Mouse (Mus musculus) heart, adult 9 months (tissue): ENCODE results near the gene Arntl2.
"Not testable (repeated sequence)": the region's sequence is repeated elsewhere in the genome, so short reads cannot be mapped to it uniquely, and the experiment has no call there.

Source experiments
- DNase-seq, 2 experiments: peaks; one replicate each; pipeline ENCODE4 v3.0.0; 2022; ENCODE audit warnings: low spot score in 2 of 2

Gene Arntl2

GRCm38 (mm10) chr6:146847402-146847801 lies 51.5 kb downstream of the Arntl2 start:
- no peak for DNase-seq

GRCm38 (mm10) chr6:146848281-146848680 lies 52.4 kb downstream of the Arntl2 start:
- no peak for DNase-seq

DNA sequence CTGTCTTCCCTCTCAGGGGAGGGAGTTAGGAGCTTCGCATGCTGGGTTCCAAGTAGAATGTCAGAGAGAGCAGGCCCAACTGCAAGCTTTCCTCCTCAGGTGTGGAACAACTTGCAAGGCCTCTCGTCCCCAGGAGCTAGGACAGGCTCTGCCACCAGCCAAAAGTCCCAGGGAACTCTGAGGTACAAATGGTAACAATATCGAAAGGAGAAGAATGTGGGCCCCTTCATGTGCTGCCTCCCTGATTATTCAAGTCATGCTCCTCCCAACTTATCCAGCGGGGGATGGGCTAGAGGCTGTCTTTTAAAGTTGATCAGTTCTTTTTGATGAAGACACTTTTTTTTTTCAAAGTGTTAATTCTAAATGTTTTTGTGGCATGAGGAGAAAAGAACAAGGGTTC lies 54.2 kb downstream of the Arntl2 start, which contains the start of gene Smco2:
Gene Smco2, plus strand, starts transcription at position 55 of the 400 bp plus-strand sequence.
- no peak for DNase-seq

DNA sequence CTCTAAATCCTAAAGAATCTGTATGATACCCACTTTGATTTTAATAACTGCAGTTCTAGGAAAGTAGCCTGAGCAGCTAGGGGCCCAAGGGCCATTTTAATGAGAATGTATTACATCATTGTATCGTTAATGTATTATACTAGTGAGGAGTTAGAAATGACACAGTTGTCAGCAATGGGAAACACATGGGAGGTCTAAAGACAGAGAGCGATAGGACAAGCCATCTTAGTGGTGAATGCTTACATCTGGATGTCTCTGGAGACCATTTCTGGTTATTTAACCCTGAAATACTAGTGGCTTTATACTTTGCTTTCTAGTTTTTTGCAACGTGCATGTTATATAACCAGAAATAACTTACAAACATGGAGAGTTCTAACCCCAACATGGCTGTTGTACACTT lies 56.1 kb downstream of the Arntl2 start:
- no peak for DNase-seq

DNA sequence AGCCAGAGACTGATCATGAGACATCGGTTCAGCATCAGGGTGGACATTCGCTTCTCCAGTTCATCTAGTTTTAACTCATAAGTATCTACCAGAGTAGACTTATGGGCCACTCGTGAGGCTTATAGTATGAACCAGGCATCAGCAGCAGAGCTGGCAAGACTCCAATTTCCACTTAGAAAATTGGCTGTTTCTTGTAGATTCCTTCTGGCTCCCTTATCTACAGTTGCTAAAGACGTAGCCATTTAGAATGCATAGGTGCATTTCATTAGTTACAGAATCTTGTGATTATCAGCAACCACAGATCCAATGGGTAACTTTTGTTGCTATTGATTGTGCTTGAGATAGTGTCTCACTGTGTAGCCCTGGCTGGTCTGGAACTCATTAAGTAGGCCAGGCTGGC lies 56.9 kb downstream of the Arntl2 start:
- no peak for DNase-seq

DNA sequence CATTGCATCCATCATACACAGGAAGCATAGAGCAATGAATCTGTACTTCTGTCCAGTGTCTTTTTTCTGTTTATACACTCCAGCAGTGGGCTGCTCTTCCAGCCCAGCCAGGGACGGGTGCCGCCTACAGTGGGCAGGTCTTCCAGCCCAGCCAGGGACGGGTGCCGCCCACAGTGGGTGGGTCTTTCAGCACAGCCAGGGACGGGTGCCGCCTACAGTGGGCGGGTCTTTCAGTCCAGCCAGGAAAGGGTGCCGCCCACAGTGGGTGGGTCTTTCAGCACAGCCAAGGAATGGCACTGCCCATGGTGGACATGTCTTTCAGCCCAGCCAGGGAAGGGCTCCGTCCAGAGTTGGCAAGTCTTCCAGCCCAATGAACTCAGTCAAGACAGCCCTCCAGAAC lies 59.3 kb downstream of the Arntl2 start:
- DNase-seq, result no peak

DNA sequence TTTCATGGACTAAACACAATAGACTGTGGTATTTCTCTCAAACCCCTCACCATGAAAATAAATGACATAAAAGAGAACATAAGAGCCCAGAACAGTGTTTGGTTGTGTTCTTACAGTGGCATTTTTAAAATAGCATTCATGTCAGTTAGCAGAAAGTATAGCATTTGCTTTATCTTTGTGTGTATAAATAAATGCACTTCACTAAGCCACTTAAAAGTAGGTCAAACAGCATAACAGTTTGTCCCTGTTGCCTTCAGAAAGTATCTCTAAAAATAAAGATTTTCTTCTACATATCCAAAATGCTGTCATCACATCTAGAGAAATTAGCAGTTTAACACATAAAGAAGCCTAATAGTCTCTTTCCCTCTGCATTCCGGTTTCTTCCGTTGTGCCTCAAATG lies 61.5 kb downstream of the Arntl2 start:
- DNase-seq, result no peak

DNA sequence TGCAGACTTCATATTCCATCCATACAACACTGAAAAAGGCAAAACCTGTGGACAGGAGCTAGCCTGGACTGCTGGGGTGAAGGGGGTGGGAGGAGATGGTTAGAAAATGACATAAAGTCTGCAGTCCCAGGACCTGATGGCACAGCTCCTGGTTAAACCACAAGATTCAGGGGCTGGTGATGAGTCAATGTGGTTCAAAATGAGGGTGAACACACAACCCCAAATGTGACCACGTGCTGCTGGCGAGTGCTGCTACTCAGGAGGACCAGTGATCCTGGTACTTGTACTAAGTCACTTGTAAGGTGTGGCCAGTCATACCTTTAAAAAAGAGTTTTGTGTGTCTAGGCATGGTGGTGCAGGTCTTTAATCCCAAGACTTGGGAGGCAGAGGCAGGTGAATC lies 67.3 kb downstream of the Arntl2 start:
- no peak for DNase-seq

DNA sequence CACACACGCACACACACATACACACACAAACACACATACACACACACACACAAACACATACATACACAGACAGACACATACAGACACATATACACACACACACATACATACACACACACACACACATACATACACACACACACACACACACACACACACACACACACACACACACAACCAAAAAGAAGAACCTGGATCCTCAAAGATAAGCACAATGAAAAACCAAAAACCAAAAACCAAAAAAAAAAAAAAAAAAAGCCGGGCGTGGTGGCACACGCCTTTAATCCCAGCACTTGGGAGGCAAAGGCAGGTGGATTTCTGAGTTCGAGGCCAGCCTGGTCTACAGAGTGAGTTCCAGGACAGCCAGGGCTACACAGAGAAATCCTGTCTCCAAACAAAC lies 68.5 kb downstream of the Arntl2 start:
- DNase-seq, result not testable (repeated sequence)

- DNase-seq, result no peak
Observed at GRCm38 (mm10) chr6:146865701-146866100, 69.8 kb downstream of the Arntl2 start.

GRCm38 (mm10) chr6:146871975-146872374 lies 76.1 kb downstream of the Arntl2 start:
- DNase-seq, result no peak

DNA sequence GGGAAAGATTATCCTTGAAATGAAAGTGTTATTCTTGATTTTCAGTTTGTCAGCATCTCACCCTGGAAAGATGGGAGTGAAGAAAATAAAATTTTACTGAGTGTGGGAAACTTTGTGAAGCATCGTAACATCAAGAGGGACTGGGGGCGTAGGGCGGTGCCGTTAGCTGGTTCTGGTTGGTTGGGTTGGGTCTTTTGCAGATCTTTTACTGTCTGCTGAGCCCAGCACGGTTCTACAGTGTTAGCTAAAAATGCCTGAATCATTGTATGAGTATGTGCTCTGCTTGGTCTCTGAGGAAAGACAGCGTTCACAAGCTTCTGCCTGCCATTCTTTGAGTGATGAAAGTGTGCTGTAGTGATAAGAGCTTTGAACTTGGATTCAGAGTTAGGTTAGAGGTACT lies 78.6 kb downstream of the Arntl2 start:
- no peak for DNase-seq

DNA sequence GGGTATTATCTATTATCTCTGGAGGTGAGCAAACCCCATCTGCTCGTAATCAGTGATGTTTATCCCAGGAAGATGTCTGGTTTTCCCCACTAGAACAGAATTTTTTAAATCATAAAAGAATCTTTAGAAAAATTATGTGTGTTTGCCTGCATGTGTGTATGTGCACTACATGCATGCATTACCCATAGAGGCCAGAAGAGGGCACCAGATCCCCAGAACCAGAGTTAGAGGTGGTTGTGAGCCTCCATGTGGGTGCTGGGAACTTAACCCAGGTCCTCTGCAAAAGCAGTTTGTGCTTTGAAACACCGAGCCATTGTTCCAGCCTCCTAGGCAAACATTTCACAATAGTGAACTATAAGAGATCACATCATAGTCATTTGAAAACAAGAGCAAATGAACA lies 81.0 kb downstream of the Arntl2 start:
- DNase-seq, result no peak

DNA sequence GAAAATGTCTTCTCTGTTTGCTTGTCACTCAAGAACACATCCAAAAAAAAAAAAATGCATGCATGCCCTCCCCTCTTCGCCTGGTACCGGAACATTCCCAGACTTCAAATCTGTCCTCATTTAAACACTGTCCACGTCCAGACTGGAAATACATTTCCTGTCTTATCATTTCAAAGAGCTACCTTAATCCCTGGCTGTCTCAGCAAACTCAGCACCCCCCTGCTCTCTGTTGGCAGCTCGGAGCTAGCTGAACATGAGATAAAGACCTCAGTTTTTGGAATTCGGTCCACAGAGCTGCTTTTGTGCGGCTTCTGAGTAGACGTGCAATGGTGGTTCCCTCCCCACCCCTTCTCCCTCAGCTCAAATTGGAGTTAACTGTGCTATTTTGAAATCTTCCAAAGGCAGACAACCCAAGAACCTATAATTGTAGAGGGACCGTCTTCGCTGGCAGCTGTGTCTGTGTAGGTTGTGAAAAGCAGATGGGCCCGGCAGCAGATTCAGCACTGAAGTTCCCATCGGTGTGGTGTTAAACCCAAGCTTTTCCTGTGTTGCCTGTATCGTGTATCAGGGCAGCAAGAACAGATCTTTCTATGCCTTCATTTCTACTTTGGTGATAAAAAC lies 81.7 kb downstream of the Arntl2 start:
- no peak for DNase-seq

DNA sequence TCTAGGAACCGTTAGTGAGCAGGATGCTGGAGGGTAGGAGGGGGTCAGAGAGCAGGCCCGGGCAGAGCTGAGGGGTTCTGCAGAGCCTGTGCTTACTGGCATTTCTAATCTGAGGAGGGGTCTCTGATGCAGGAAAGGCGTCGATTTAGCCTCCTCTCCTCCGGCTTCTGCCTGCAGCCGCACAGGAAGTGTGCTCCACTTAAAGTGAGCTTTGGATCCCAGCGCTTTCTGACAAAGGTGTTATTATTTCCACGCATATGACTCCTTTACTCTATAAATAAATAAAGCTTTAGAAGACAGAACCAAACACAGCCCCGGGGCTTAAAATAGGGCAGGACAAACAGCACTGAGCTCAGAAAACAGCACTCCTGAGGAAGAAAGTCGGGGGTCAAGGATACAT lies 83.1 kb downstream of the Arntl2 start:
- no peak for DNase-seq

GRCm38 (mm10) chr6:146879856-146880255 lies 84.0 kb downstream of the Arntl2 start:
- no peak for DNase-seq

- DNase-seq, result no peak
Observed at GRCm38 (mm10) chr6:146880296-146880695, 84.4 kb downstream of the Arntl2 start.

GRCm38 (mm10) chr6:146881896-146882770 lies 86.3 kb downstream of the Arntl2 start:
- no peak for DNase-seq
